Mouse (Mus musculus): ENCODE results near the gene Olfr1109. TPM values are rescaled to one million over a fixed set of nuclear protein-coding genes. Genes with fewer than 3 reads are reported as not detected.

Olfr1109 gene
- not detected for polyA plus RNA-seq (2014; fragmentation: Illumina TruSeq; extraction: RNeasy Lipid Tissue Mini Kit (QIAGEN cat#74804); ENCODE audit: insufficient read depth, low read depth, low replicate concordance)

DNA sequence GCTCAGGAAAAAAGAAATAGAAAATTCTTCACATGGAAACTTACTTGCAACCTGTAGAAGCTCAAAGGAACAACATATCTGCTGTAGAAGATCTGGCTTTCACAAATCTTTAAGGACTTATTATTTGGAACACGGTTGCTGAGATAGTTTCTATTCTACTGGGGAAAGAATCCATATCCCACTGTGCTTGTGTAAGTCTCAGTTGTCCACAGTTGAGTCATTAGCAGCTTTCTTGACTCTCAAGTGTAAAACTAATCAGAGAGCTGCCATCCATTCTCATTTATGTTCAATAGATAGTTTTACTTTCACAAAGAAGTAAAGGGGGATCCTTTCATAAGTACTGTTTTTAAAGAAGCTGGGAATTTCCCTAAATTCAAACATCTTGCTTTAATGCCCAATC is at the start of gene Olfr1109:
Gene Olfr1109, minus strand, starts transcription at position 101 of the 400 bp plus-strand sequence.

DNA sequence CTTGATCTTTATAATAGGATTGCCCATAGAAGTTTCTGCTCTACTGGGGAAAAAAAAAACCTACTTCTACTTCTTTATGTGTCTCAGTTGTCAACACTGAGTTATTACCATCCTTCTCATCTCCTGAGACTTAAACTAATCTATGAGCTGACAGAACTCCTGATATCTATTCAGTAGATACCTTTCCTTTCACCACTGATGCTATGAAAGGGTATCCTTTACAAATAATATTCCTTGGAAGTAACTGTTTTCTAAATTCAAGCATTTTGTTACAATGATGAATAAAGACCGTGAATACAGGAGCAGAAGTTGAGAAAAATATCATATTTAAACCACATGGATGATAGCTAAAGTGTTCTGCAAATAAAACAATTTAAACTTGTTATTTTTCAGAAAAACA is 44.4 kb upstream of the Olfr1109 start, which contains the start of gene Olfr1110:
Gene Olfr1110, minus strand, starts transcription at position 101 of the 400 bp plus-strand sequence.

DNA sequence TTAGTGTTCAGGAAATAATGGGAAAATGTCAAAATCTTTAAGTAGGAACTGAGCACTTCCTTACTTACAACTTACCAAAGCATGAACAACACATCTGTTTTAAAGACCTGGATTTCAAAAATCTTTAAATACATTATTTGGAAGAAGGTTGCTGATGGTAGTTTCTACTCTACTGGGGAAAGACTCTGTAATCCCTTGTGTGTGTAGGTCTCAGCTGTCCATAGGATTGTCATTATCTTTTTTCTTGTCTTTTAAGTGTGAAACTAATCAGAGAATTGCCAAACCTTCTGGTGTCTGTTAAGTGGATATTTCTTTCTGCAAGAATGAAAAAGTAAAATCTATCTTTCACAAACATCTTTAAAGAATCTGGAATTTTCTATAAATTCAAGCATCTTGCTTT is 18.7 kb upstream of the Olfr1109 start, which contains the start of gene Olfr259:
Gene Olfr259, minus strand, starts transcription at position 101 of the 400 bp plus-strand sequence.

DNA sequence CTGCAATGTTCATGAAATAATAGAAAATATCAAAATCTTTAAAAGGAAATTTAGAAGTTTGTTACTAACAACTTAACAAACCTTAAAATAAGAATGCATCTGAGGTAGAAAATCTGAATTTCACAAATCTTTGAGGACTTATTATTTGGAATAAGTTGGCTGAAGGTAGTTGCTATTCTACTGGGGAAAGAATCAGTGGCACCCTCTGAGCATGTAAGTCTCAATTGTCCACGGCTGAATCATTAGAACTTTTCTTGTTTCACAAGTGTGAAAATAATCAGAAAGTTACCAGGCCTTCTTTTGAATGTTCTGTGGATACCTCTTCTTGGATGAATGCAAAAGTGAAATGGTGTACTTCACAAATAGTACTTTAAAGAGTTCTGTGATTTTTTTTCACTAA is 20.1 kb downstream of the Olfr1109 start, which contains the start of gene Olfr1107:
Gene Olfr1107, minus strand, starts transcription at position 101 of the 400 bp plus-strand sequence.

DNA sequence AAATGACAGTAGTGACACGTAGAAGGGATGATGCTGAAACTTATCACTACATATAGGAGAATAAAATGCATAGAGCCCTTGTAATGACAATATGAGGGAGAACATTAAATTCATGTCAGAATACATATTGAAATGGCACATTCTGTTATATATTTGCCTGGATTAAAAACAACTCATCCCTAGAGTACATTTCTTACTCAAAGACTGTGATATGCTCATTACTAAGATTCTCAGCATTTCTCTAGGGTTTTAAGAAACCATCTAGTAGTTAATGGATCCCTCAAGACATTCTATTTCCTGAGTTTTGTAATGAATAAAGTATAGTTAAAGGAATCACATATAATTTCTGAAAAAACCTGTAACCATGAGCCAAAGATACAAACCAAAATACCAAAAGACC is 43.6 kb downstream of the Olfr1109 start, which contains the start of gene Olfr1106:
Gene Olfr1106, minus strand, starts transcription at position 101 of the 400 bp plus-strand sequence.

Other genes with a start within 250 kb of the Olfr1109 start
- gene Olfr1095, start 244.3 kb downstream of the Olfr1109 start, polyA plus RNA-seq (2014; fragmentation: Illumina TruSeq; extraction: RNeasy Lipid Tissue Mini Kit (QIAGEN cat#74804); ENCODE audit: insufficient read depth, low read depth, low replicate concordance) = not detected
- gene Gm13723, start 221.2 kb downstream of the Olfr1109 start, polyA plus RNA-seq (2014; fragmentation: Illumina TruSeq; extraction: RNeasy Lipid Tissue Mini Kit (QIAGEN cat#74804); ENCODE audit: insufficient read depth, low read depth, low replicate concordance) = not detected
- not detected for gene Olfr1097, start 203.8 kb downstream of the Olfr1109 start, polyA plus RNA-seq (2014; fragmentation: Illumina TruSeq; extraction: RNeasy Lipid Tissue Mini Kit (QIAGEN cat#74804); ENCODE audit: insufficient read depth, low read depth, low replicate concordance)
- not detected for gene Olfr1098, start 171.5 kb downstream of the Olfr1109 start, polyA plus RNA-seq (2014; fragmentation: Illumina TruSeq; extraction: RNeasy Lipid Tissue Mini Kit (QIAGEN cat#74804); ENCODE audit: insufficient read depth, low read depth, low replicate concordance)
- not detected for gene Olfr1099, start 135.3 kb downstream of the Olfr1109 start, polyA plus RNA-seq (2014; fragmentation: Illumina TruSeq; extraction: RNeasy Lipid Tissue Mini Kit (QIAGEN cat#74804); ENCODE audit: insufficient read depth, low read depth, low replicate concordance)
- gene Olfr1100, start 116.1 kb downstream of the Olfr1109 start, polyA plus RNA-seq (2014; fragmentation: Illumina TruSeq; extraction: RNeasy Lipid Tissue Mini Kit (QIAGEN cat#74804); ENCODE audit: insufficient read depth, low read depth, low replicate concordance) = not detected
- not detected for gene Olfr1101, start 104.8 kb downstream of the Olfr1109 start, polyA plus RNA-seq (2014; fragmentation: Illumina TruSeq; extraction: RNeasy Lipid Tissue Mini Kit (QIAGEN cat#74804); ENCODE audit: insufficient read depth, low read depth, low replicate concordance)
- gene Olfr1102, start 97.6 kb downstream of the Olfr1109 start, polyA plus RNA-seq (2014; fragmentation: Illumina TruSeq; extraction: RNeasy Lipid Tissue Mini Kit (QIAGEN cat#74804); ENCODE audit: insufficient read depth, low read depth, low replicate concordance) = not detected
- not detected for gene Olfr1104, start 68.9 kb downstream of the Olfr1109 start, polyA plus RNA-seq (2014; fragmentation: Illumina TruSeq; extraction: RNeasy Lipid Tissue Mini Kit (QIAGEN cat#74804); ENCODE audit: insufficient read depth, low read depth, low replicate concordance)
- gene Olfr1105, start 59.5 kb downstream of the Olfr1109 start, polyA plus RNA-seq (2014; fragmentation: Illumina TruSeq; extraction: RNeasy Lipid Tissue Mini Kit (QIAGEN cat#74804); ENCODE audit: insufficient read depth, low read depth, low replicate concordance) = not detected
- not detected for gene Olfr1106, start 43.7 kb downstream of the Olfr1109 start, polyA plus RNA-seq (2014; fragmentation: Illumina TruSeq; extraction: RNeasy Lipid Tissue Mini Kit (QIAGEN cat#74804); ENCODE audit: insufficient read depth, low read depth, low replicate concordance)
- gene Olfr1107, start 20.2 kb downstream of the Olfr1109 start, polyA plus RNA-seq (2014; fragmentation: Illumina TruSeq; extraction: RNeasy Lipid Tissue Mini Kit (QIAGEN cat#74804); ENCODE audit: insufficient read depth, low read depth, low replicate concordance) = not detected
- not detected for gene Olfr259, start 18.6 kb upstream of the Olfr1109 start, polyA plus RNA-seq (2014; fragmentation: Illumina TruSeq; extraction: RNeasy Lipid Tissue Mini Kit (QIAGEN cat#74804); ENCODE audit: insufficient read depth, low read depth, low replicate concordance)
- not detected for gene Olfr1110, start 44.3 kb upstream of the Olfr1109 start, polyA plus RNA-seq (2014; fragmentation: Illumina TruSeq; extraction: RNeasy Lipid Tissue Mini Kit (QIAGEN cat#74804); ENCODE audit: insufficient read depth, low read depth, low replicate concordance)
- not detected for gene Olfr1111, start 56.6 kb upstream of the Olfr1109 start, polyA plus RNA-seq (2014; fragmentation: Illumina TruSeq; extraction: RNeasy Lipid Tissue Mini Kit (QIAGEN cat#74804); ENCODE audit: insufficient read depth, low read depth, low replicate concordance)
- gene Olfr1112, start 91.8 kb upstream of the Olfr1109 start, polyA plus RNA-seq (2014; fragmentation: Illumina TruSeq; extraction: RNeasy Lipid Tissue Mini Kit (QIAGEN cat#74804); ENCODE audit: insufficient read depth, low read depth, low replicate concordance) = not detected
- not detected for gene Olfr1113, start 113.0 kb upstream of the Olfr1109 start, polyA plus RNA-seq (2014; fragmentation: Illumina TruSeq; extraction: RNeasy Lipid Tissue Mini Kit (QIAGEN cat#74804); ENCODE audit: insufficient read depth, low read depth, low replicate concordance)
- not detected for gene Olfr1115, start 152.0 kb upstream of the Olfr1109 start, polyA plus RNA-seq (2014; fragmentation: Illumina TruSeq; extraction: RNeasy Lipid Tissue Mini Kit (QIAGEN cat#74804); ENCODE audit: insufficient read depth, low read depth, low replicate concordance)
- not detected for gene Olfr1116, start 171.5 kb upstream of the Olfr1109 start, polyA plus RNA-seq (2014; fragmentation: Illumina TruSeq; extraction: RNeasy Lipid Tissue Mini Kit (QIAGEN cat#74804); ENCODE audit: insufficient read depth, low read depth, low replicate concordance)
- gene Olfr1118, start 211.6 kb upstream of the Olfr1109 start, polyA plus RNA-seq (2014; fragmentation: Illumina TruSeq; extraction: RNeasy Lipid Tissue Mini Kit (QIAGEN cat#74804); ENCODE audit: insufficient read depth, low read depth, low replicate concordance) = not detected

Measured in lung, adult 10 weeks (tissue).